Mouse (Mus musculus) limb, embryonic 15.5 days (tissue): ENCODE data around the gene Zdhhc21. TPM values are rescaled to one million over a fixed set of nuclear protein-coding genes. Genes with fewer than 3 reads are reported as not detected.

Experiments
- ATAC-seq: fragments of 200-750 bp; cut with Nextera tagmentation; 2 replicates; pipeline ENCODE4 v1.8.0; 2017; ENCODE audit warnings: low read depth, moderate TSS enrichment; ENCODE audit not compliant: insufficient number of reproducible peaks, low FRiP score, low TSS enrichment
- H3K27ac ChIP-seq: fragments of 300-500 bp; sonication (generic); 2 replicates; pipeline ENCODE4 v1.5.1; 2015; ENCODE audit warnings: moderate library complexity, mild to moderate bottlenecking, inconsistent platforms
- H3K27me3 ChIP-seq: fragments of 300-500 bp; sonication (generic); 2 replicates; pipeline ENCODE4 v1.6.1; 2015; ENCODE audit warnings: inconsistent platforms
- H3K36me3 ChIP-seq: fragments of 300-500 bp; sonication (generic); 2 replicates; pipeline ENCODE4 v1.6.1; 2015; ENCODE audit warnings: inconsistent platforms
- H3K4me1 ChIP-seq: fragments of 300-500 bp; sonication (generic); 2 replicates; pipeline ENCODE4 v1.6.1; 2015; ENCODE audit warnings: inconsistent platforms
- H3K4me2 ChIP-seq: fragments of 300-500 bp; sonication (generic); 2 replicates; pipeline ENCODE4 v1.6.1; 2015; ENCODE audit warnings: mild to moderate bottlenecking, inconsistent platforms
- H3K4me3 ChIP-seq: fragments of 300-500 bp; sonication (generic); 2 replicates; pipeline ENCODE4 v1.5.1; 2015; ENCODE audit warnings: mild to moderate bottlenecking, inconsistent platforms
- H3K9ac ChIP-seq: fragments of 300-500 bp; sonication (generic); 2 replicates; pipeline ENCODE4 v1.6.1; 2015; ENCODE audit warnings: inconsistent platforms
- H3K9me3 ChIP-seq: fragments of 300-500 bp; sonication (generic); 2 replicates; pipeline ENCODE4 v1.6.1; 2016; ENCODE audit warnings: inconsistent platforms
- WGBS: fragments of 180-500 bp; shearing (Covaris S2); methylation state at CpG from one replicate; pipeline ENCODE4 v1.1.7; 2015; 5-methylcytosine and 5-hydroxymethylcytosine counted together
- polyA plus RNA-seq: library from polyadenylated mRNA; unstranded; fragments of >200 nt; fragmentation: Nextera tagmentation; extraction: Ambion mirVana; gene quantifications from 2 replicates; pipeline ENCODE4 v1.2.1, GENCODE M21; 2015

Zdhhc21 gene
- polyA plus RNA-seq, 1 experiment from 2014 or later, result 14.3 TPM

GRCm38 (mm10) chr4:82880243-82880642 is 20.5 kb upstream of the Zdhhc21 start:
- Histone ChIP-seq H3K4me2 (no peak overlapping the region), H3K9ac (no peak overlapping the region), H3K27me3 (no peaks in the 10 kb centered on the region), H3K4me3 (no peak overlapping the region), H3K27ac (peak overlapping the region; percentile 30; the same call in 1 of the 2 replicates), H3K36me3 (no peaks in the 10 kb centered on the region), H3K4me1 (peaks cover 19% of the 10 kb centered on the region), H3K9me3 (no peaks in the 10 kb centered on the region)
- ATAC-seq, result no peak
- WGBS, result 45% methylated on average over 2 of the region's 2 CpGs

- no peaks in the 10 kb centered on the region for H3K9me3 ChIP-seq
- no peak overlapping the region for H3K4me3 ChIP-seq
- 80% methylated on average over 6 of the region's 6 CpGs for WGBS
- no peak overlapping the region for H3K27ac ChIP-seq
- no peak overlapping the region for H3K9ac ChIP-seq
- no peaks in the 10 kb centered on the region for H3K27me3 ChIP-seq
- peaks cover 8% of the 10 kb centered on the region; the same call in 1 of the 2 replicates for H3K4me1 ChIP-seq
- ATAC-seq, result no peak
- no peak overlapping the region for H3K4me2 ChIP-seq
- no peaks in the 10 kb centered on the region for H3K36me3 ChIP-seq
Measured at GRCm38 (mm10) chr4:82879152-82879551, 19.4 kb upstream of the Zdhhc21 start.

GRCm38 (mm10) chr4:82876656-82877055 is 16.9 kb upstream of the Zdhhc21 start:
- Histone ChIP-seq H3K9ac (no peak overlapping the region), H3K4me2 (no peak overlapping the region), H3K36me3 (no peaks in the 10 kb centered on the region), H3K9me3 (no peaks in the 10 kb centered on the region), H3K4me1 (peaks cover 8% of the 10 kb centered on the region; the same call in 1 of the 2 replicates), H3K4me3 (no peak overlapping the region), H3K27ac (no peak overlapping the region), H3K27me3 (no peaks in the 10 kb centered on the region)
- no peak for ATAC-seq
- WGBS, result 79% methylated on average over 2 of the region's 2 CpGs

GRCm38 (mm10) chr4:82875532-82875931 is 15.8 kb upstream of the Zdhhc21 start:
- Histone ChIP-seq H3K27me3 (no peaks in the 10 kb centered on the region), H3K9ac (no peak overlapping the region), H3K9me3 (no peaks in the 10 kb centered on the region), H3K4me2 (no peak overlapping the region), H3K4me1 (0 out of 2 replicates have a peak, but pooled peaks cover 6% of the 10 kb centered on the region), H3K4me3 (no peak overlapping the region), H3K36me3 (no peaks in the 10 kb centered on the region), H3K27ac (no peak overlapping the region)
- WGBS, result 58% methylated on average over 4 of the region's 4 CpGs
- ATAC-seq, result no peak

- Histone ChIP-seq H3K4me2 (no peak overlapping the region), H3K4me1 (0 out of 2 replicates have a peak, but pooled peaks cover 6% of the 10 kb centered on the region), H3K27ac (no peak overlapping the region), H3K9ac (no peak overlapping the region), H3K36me3 (no peaks in the 10 kb centered on the region), H3K9me3 (no peaks in the 10 kb centered on the region), H3K27me3 (no peaks in the 10 kb centered on the region), H3K4me3 (no peak overlapping the region)
- WGBS, result 62% methylated on average over 4 of the region's 4 CpGs
- ATAC-seq, result no peak
Measured at GRCm38 (mm10) chr4:82874791-82875190, 15.0 kb upstream of the Zdhhc21 start.

- Histone ChIP-seq H3K9ac (no peak overlapping the region), H3K27ac (peak overlapping the region; percentile 43; the same call in 1 of the 2 replicates), H3K4me2 (no peak overlapping the region), H3K4me3 (no peak overlapping the region), H3K4me1 (0 out of 2 replicates have a peak, but pooled peaks cover 6% of the 10 kb centered on the region), H3K36me3 (no peaks in the 10 kb centered on the region), H3K27me3 (no peaks in the 10 kb centered on the region), H3K9me3 (no peaks in the 10 kb centered on the region)
- WGBS, result 63% methylated on average over 4 of the region's 4 CpGs
- ATAC-seq, result no peak
Measured at GRCm38 (mm10) chr4:82872548-82872947, 12.8 kb upstream of the Zdhhc21 start.

GRCm38 (mm10) chr4:82872121-82872520 is 12.4 kb upstream of the Zdhhc21 start:
- no peak overlapping the region for H3K4me2 ChIP-seq
- H3K9me3 ChIP-seq, result no peaks in the 10 kb centered on the region
- 45% methylated on average over 6 of the region's 6 CpGs for WGBS
- no peak for ATAC-seq
- peak overlapping the region; percentile 38; the same call in 1 of the 2 replicates for H3K27ac ChIP-seq
- H3K27me3 ChIP-seq, result no peaks in the 10 kb centered on the region
- H3K36me3 ChIP-seq, result no peaks in the 10 kb centered on the region
- no peak overlapping the region for H3K9ac ChIP-seq
- 0 out of 2 replicates have a peak, but pooled peaks cover 6% of the 10 kb centered on the region for H3K4me1 ChIP-seq
- no peak overlapping the region for H3K4me3 ChIP-seq

- Histone ChIP-seq H3K9me3 (no peaks in the 10 kb centered on the region), H3K27ac (no peak overlapping the region), H3K36me3 (no peaks in the 10 kb centered on the region), H3K4me1 (0 out of 2 replicates have a peak, but pooled peaks cover 6% of the 10 kb centered on the region), H3K27me3 (no peaks in the 10 kb centered on the region), H3K4me3 (no peak overlapping the region), H3K9ac (no peak overlapping the region), H3K4me2 (no peak overlapping the region)
- 76% methylated on average over 6 of the region's 6 CpGs for WGBS
- no peak for ATAC-seq
Measured at GRCm38 (mm10) chr4:82870931-82871330, 11.2 kb upstream of the Zdhhc21 start.

GRCm38 (mm10) chr4:82867731-82868445 is 8.1 kb upstream of the Zdhhc21 start:
- H3K9ac ChIP-seq, result no peak overlapping the region
- no peaks in the 10 kb centered on the region for H3K36me3 ChIP-seq
- H3K4me1 ChIP-seq, result no peaks in the 10 kb centered on the region
- no peak for ATAC-seq
- no peaks in the 10 kb centered on the region for H3K9me3 ChIP-seq
- H3K4me2 ChIP-seq, result no peak overlapping the region
- 72% methylated on average over 5 of the region's 5 CpGs for WGBS
- no peak overlapping the region for H3K27ac ChIP-seq
- no peak overlapping the region for H3K4me3 ChIP-seq
- H3K27me3 ChIP-seq, result no peaks in the 10 kb centered on the region

- no peaks in the 10 kb centered on the region for H3K27me3 ChIP-seq
- H3K9ac ChIP-seq, result no peak overlapping the region
- no peak for ATAC-seq
- WGBS, result 53% methylated on average over 4 of the region's 4 CpGs
- H3K27ac ChIP-seq, result peak overlapping the region; percentile 35
- no peaks in the 10 kb centered on the region for H3K36me3 ChIP-seq
- no peaks in the 10 kb centered on the region for H3K9me3 ChIP-seq
- no peaks in the 10 kb centered on the region for H3K4me1 ChIP-seq
- no peak overlapping the region for H3K4me3 ChIP-seq
- no peak overlapping the region for H3K4me2 ChIP-seq
Measured at GRCm38 (mm10) chr4:82867111-82867510, 7.4 kb upstream of the Zdhhc21 start.

GRCm38 (mm10) chr4:82864974-82865699 is 5.4 kb upstream of the Zdhhc21 start:
- Histone ChIP-seq H3K4me1 (no peaks in the 10 kb centered on the region), H3K4me3 (no peak overlapping the region), H3K4me2 (no peak overlapping the region), H3K9ac (no peak overlapping the region), H3K36me3 (no peaks in the 10 kb centered on the region), H3K27ac (no peak overlapping the region), H3K9me3 (no peaks in the 10 kb centered on the region), H3K27me3 (no peaks in the 10 kb centered on the region)
- ATAC-seq, result no peak
- WGBS, result 74% methylated on average over 8 of the region's 8 CpGs

- H3K4me3 ChIP-seq, result no peak overlapping the region
- WGBS, result 73% methylated on average over 8 of the region's 8 CpGs
- H3K4me1 ChIP-seq, result peaks cover 3% of the 10 kb centered on the region; the same call in 1 of the 2 replicates
- ATAC-seq, result no peak
- H3K9me3 ChIP-seq, result no peaks in the 10 kb centered on the region
- H3K27me3 ChIP-seq, result no peaks in the 10 kb centered on the region
- no peak overlapping the region for H3K9ac ChIP-seq
- H3K36me3 ChIP-seq, result no peaks in the 10 kb centered on the region
- no peak overlapping the region for H3K4me2 ChIP-seq
- no peak overlapping the region for H3K27ac ChIP-seq
Measured at GRCm38 (mm10) chr4:82863316-82863715, 3.6 kb upstream of the Zdhhc21 start.
